Mouse (Mus musculus) heart, embryonic 10.5 days (tissue): ENCODE results near the gene Rab11fip4. TPM values are rescaled to one million over a fixed set of nuclear protein-coding genes. Genes with fewer than 3 reads are reported as not detected.
A peak's percentile ranks its signal among the peaks of the same experiment; 100 is the strongest.

Experiments
- DNase-seq: peaks from one replicate; pipeline ENCODE4 v3.0.0-alpha.2; 2017; ENCODE audit warnings: low spot score
- H3K27ac ChIP-seq: fragments of 300-500 bp; sonication (generic); 2 replicates; pipeline ENCODE4 v1.5.1; 2016; ENCODE audit warnings: mild to moderate bottlenecking
- H3K27me3 ChIP-seq: fragments of 300-500 bp; sonication (generic); 2 replicates; pipeline ENCODE4 v1.6.1; 2016; ENCODE audit warnings: mild to moderate bottlenecking; ENCODE audit not compliant: poor library complexity, insufficient read depth, severe bottlenecking
- H3K36me3 ChIP-seq: fragments of 300-500 bp; sonication (generic); 2 replicates; pipeline ENCODE4 v1.6.1; 2016; ENCODE audit warnings: mild to moderate bottlenecking, moderate library complexity
- H3K4me1 ChIP-seq: fragments of 300-500 bp; sonication (generic); 2 replicates; pipeline ENCODE4 v1.6.1; 2016; ENCODE audit warnings: mild to moderate bottlenecking
- H3K4me3 ChIP-seq: fragments of 300-500 bp; sonication (generic); 2 replicates; pipeline ENCODE4 v1.5.1; 2016; ENCODE audit warnings: mild to moderate bottlenecking, moderate library complexity
- H3K9me3 ChIP-seq: fragments of 300-500 bp; sonication (generic); 2 replicates; pipeline ENCODE4 v1.6.1; 2016; ENCODE audit warnings: mild to moderate bottlenecking, moderate library complexity
- WGBS: fragments of 180-500 bp; shearing (Covaris S2); methylation state at CpG from one replicate; pipeline ENCODE4 v1.1.7; 2016; 5-methylcytosine and 5-hydroxymethylcytosine counted together
- polyA plus RNA-seq: library from polyadenylated mRNA; unstranded; fragments of >200 nt; fragmentation: Nextera tagmentation; extraction: Ambion mirVana; gene quantifications from 2 replicates; pipeline ENCODE4 v1.2.1, GENCODE M21; 2016

Rab11fip4 gene
- polyA plus RNA-seq, 1 experiment from 2014 or later = 3.5 TPM

- Histone ChIP-seq H3K27me3 (peaks cover 55% of the 10 kb centered on the region), H3K4me1 (peaks cover 34% of the 10 kb centered on the region), H3K27ac (no peak overlapping the region)
Observed at GRCm38 (mm10) chr11:79663570-79663969, 72.6 kb downstream of the Rab11fip4 start.

GRCm38 (mm10) chr11:79666544-79666943 is 75.5 kb downstream of the Rab11fip4 start:
- Histone ChIP-seq H3K36me3 (no peaks in the 10 kb centered on the region), H3K4me1 (peaks cover 40% of the 10 kb centered on the region), H3K27me3 (peaks cover 34% of the 10 kb centered on the region), H3K4me3 (no peak overlapping the region), H3K27ac (no peak overlapping the region), H3K9me3 (no peaks in the 10 kb centered on the region)
- no peak for DNase-seq
- 82% methylated on average over 8 of the region's 8 CpGs for WGBS

More at GRCm38 (mm10) chr11:79663570-79663969, 72.6 kb downstream of the Rab11fip4 start:
- Histone ChIP-seq H3K36me3 (no peaks in the 10 kb centered on the region), H3K4me3 (no peak overlapping the region), H3K9me3 (no peaks in the 10 kb centered on the region)
- WGBS = 49% methylated on average over 7 of the region's 7 CpGs
- no peak for DNase-seq

- H3K4me1 ChIP-seq = peaks cover 34% of the 10 kb centered on the region
- whole genome bisulfite sequencing = 68% methylated on average over 6 of the region's 6 CpGs
- H3K27ac ChIP-seq = peak overlapping the region; percentile 67
Observed at GRCm38 (mm10) chr11:79669210-79669609, 78.2 kb downstream of the Rab11fip4 start.

GRCm38 (mm10) chr11:79669947-79670346 is 78.9 kb downstream of the Rab11fip4 start:
- Histone ChIP-seq H3K27ac (peak overlapping the region; percentile 67), H3K4me3 (no peak overlapping the region), H3K4me1 (peaks cover 42% of the 10 kb centered on the region)

More at GRCm38 (mm10) chr11:79669210-79669609, 78.2 kb downstream of the Rab11fip4 start:
- DNase-seq = no peak
- Histone ChIP-seq H3K9me3 (no peaks in the 10 kb centered on the region), H3K4me3 (no peak overlapping the region), H3K27me3 (peaks cover 10% of the 10 kb centered on the region; the same call in 1 of the 2 replicates), H3K36me3 (no peaks in the 10 kb centered on the region)

GRCm38 (mm10) chr11:79670411-79670945 is 79.5 kb downstream of the Rab11fip4 start:
- Histone ChIP-seq H3K9me3 (no peaks in the 10 kb centered on the region), H3K4me3 (no peak overlapping the region), H3K27ac (peak overlapping the region; percentile 79; the same call in 1 of the 2 replicates), H3K36me3 (no peaks in the 10 kb centered on the region), H3K27me3 (peaks cover 10% of the 10 kb centered on the region; the same call in 1 of the 2 replicates), H3K4me1 (peaks cover 43% of the 10 kb centered on the region)
- DNase-seq = no peak
- 67% methylated on average over 7 of the region's 7 CpGs for WGBS

More at GRCm38 (mm10) chr11:79669947-79670346, 78.9 kb downstream of the Rab11fip4 start:
- peaks cover 10% of the 10 kb centered on the region; the same call in 1 of the 2 replicates for H3K27me3 ChIP-seq
- no peak for DNase-seq
- WGBS = 14% methylated on average over 3 of the region's 3 CpGs
- no peaks in the 10 kb centered on the region for H3K9me3 ChIP-seq
- H3K36me3 ChIP-seq = no peaks in the 10 kb centered on the region

GRCm38 (mm10) chr11:79671668-79672281 is 80.8 kb downstream of the Rab11fip4 start:
- H3K4me1 ChIP-seq = peaks cover 51% of the 10 kb centered on the region
- peaks cover 12% of the 10 kb centered on the region; the same call in 1 of the 2 replicates for H3K27me3 ChIP-seq
- H3K9me3 ChIP-seq = no peaks in the 10 kb centered on the region
- 47% methylated on average over 6 of the region's 6 CpGs for WGBS
- H3K27ac ChIP-seq = no peak overlapping the region
- H3K4me3 ChIP-seq = no peak overlapping the region
- DNase-seq = no peak
- no peaks in the 10 kb centered on the region for H3K36me3 ChIP-seq

- H3K36me3 ChIP-seq = no peaks in the 10 kb centered on the region
- H3K4me1 ChIP-seq = peaks cover 51% of the 10 kb centered on the region
- H3K27ac ChIP-seq = no peak overlapping the region
- no peak for DNase-seq
- H3K9me3 ChIP-seq = no peaks in the 10 kb centered on the region
- WGBS = 72% methylated on average over 5 of the region's 5 CpGs
- no peak overlapping the region for H3K4me3 ChIP-seq
- peaks cover 17% of the 10 kb centered on the region for H3K27me3 ChIP-seq
Observed at GRCm38 (mm10) chr11:79673072-79673471, 82.1 kb downstream of the Rab11fip4 start.

GRCm38 (mm10) chr11:79673717-79674116 is 82.7 kb downstream of the Rab11fip4 start:
- DNase-seq = no peak
- no peaks in the 10 kb centered on the region for H3K36me3 ChIP-seq
- H3K27ac ChIP-seq = no peak overlapping the region
- 54% methylated on average over 8 of the region's 8 CpGs for WGBS
- peaks cover 13% of the 10 kb centered on the region for H3K27me3 ChIP-seq
- peaks cover 51% of the 10 kb centered on the region for H3K4me1 ChIP-seq
- no peaks in the 10 kb centered on the region for H3K9me3 ChIP-seq
- no peak overlapping the region for H3K4me3 ChIP-seq

GRCm38 (mm10) chr11:79674231-79674630 is 83.2 kb downstream of the Rab11fip4 start:
- no peak overlapping the region for H3K4me3 ChIP-seq
- H3K4me1 ChIP-seq = peaks cover 47% of the 10 kb centered on the region
- peaks cover 13% of the 10 kb centered on the region for H3K27me3 ChIP-seq
- no peaks in the 10 kb centered on the region for H3K36me3 ChIP-seq
- WGBS = 83% methylated on average over 3 of the region's 3 CpGs
- DNase-seq = no peak
- no peaks in the 10 kb centered on the region for H3K9me3 ChIP-seq
- H3K27ac ChIP-seq = no peak overlapping the region

GRCm38 (mm10) chr11:79674632-79675031 is 83.6 kb downstream of the Rab11fip4 start:
- H3K9me3 ChIP-seq = no peaks in the 10 kb centered on the region
- no peak overlapping the region for H3K4me3 ChIP-seq
- peaks cover 13% of the 10 kb centered on the region for H3K27me3 ChIP-seq
- DNase-seq = no peak
- H3K4me1 ChIP-seq = peaks cover 44% of the 10 kb centered on the region
- 72% methylated on average over 7 of the region's 7 CpGs for WGBS
- no peak overlapping the region for H3K27ac ChIP-seq
- H3K36me3 ChIP-seq = no peaks in the 10 kb centered on the region

- H3K4me3 ChIP-seq = no peak overlapping the region
- peaks cover 38% of the 10 kb centered on the region for H3K4me1 ChIP-seq
- peaks cover 13% of the 10 kb centered on the region for H3K27me3 ChIP-seq
- DNase-seq = no peak
- H3K27ac ChIP-seq = no peak overlapping the region
- H3K9me3 ChIP-seq = no peaks in the 10 kb centered on the region
- 79% methylated on average over 12 of the region's 12 CpGs for WGBS
- no peaks in the 10 kb centered on the region for H3K36me3 ChIP-seq
Observed at GRCm38 (mm10) chr11:79675285-79675684, 84.3 kb downstream of the Rab11fip4 start.

GRCm38 (mm10) chr11:79675994-79676393 is 85.0 kb downstream of the Rab11fip4 start:
- 68% methylated on average over 6 of the region's 6 CpGs for WGBS
- H3K4me1 ChIP-seq = peaks cover 31% of the 10 kb centered on the region

GRCm38 (mm10) chr11:79676483-79676967 is 85.5 kb downstream of the Rab11fip4 start:
- Histone ChIP-seq H3K27ac (no peak overlapping the region), H3K4me1 (peaks cover 31% of the 10 kb centered on the region), H3K27me3 (peaks cover 21% of the 10 kb centered on the region), H3K9me3 (no peaks in the 10 kb centered on the region), H3K36me3 (no peaks in the 10 kb centered on the region), H3K4me3 (no peak overlapping the region)
- WGBS = 82% methylated on average over 2 of the region's 2 CpGs
- no peak for DNase-seq

More at GRCm38 (mm10) chr11:79675994-79676393, 85.0 kb downstream of the Rab11fip4 start:
- H3K27ac ChIP-seq = no peak overlapping the region
- H3K27me3 ChIP-seq = peaks cover 20% of the 10 kb centered on the region
- no peaks in the 10 kb centered on the region for H3K36me3 ChIP-seq
- no peak overlapping the region for H3K4me3 ChIP-seq
- no peaks in the 10 kb centered on the region for H3K9me3 ChIP-seq
- DNase-seq = no peak
